Mouse (Mus musculus): ENCODE results near the gene Rarb. TPM values are rescaled to one million over a fixed set of nuclear protein-coding genes. Genes with fewer than 3 reads are reported as not detected.
"Not testable (repeated sequence)": the region's sequence is repeated elsewhere in the genome, so short reads cannot be mapped to it uniquely, and the experiment has no call there.

Gene Rarb
- total and polyA plus RNA-seq, 2 experiments from 2014 or later, result 8.5 to 14.4 TPM

DNA sequence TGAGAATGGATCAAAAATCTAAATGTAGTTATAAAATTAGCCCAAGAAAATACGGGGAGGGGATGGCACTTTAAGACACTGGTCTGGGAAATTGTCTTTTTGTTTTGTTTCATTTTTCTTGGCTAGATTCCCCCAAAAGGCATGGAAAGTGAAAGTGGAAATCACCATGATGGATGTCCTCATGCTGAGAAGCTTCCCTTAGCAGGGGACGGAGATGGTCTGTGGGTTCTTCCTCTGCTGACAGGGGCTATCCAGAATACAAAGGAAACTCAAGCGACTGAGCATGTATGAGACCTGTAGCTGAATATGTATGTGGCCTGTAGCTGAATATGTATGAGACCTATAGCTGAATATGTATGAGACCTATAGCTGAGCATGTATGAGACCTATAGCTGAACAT lies 46.0 kb downstream of the Rarb start:
- no peaks in the 10 kb centered on the region for H3K9me3 ChIP-seq (replicated peaks; ENCODE audit: control insufficient read depth, low read length)
- TF ChIP-seq CTCF (IDR thresholded peaks at IDR 0.05; ENCODE audit: low read depth) (no peak), EP300 (IDR thresholded peaks at IDR 0.05; ENCODE audit: low read depth) (no peak)
- H3K27me3 ChIP-seq (ENCODE audit: control insufficient read depth, insufficient read depth, low read length), result no peaks in the 10 kb centered on the region
- H3K4me1 ChIP-seq (ENCODE audit: control insufficient read depth, insufficient read depth), result no peaks in the 10 kb centered on the region
- H3K4me2 ChIP-seq (ENCODE audit: low read depth, low read length), result no peak overlapping the region
- H3K4me3 ChIP-seq (ENCODE audit: low read depth, low read length), result no peak overlapping the region
- ATAC-seq (ENCODE audit: insufficient read depth, low read depth), result no peak
- WGBS, result 67% methylated on average over 3 of the region's 3 CpGs
- H3K9ac ChIP-seq (replicated peaks; ENCODE audit: low read depth, low read length), result no peak overlapping the region
- H3K27ac ChIP-seq (ENCODE audit: low read depth), result no peak overlapping the region
- H3K36me3 ChIP-seq (replicated peaks; ENCODE audit: control insufficient read depth, insufficient read depth, low read length), result no peaks in the 10 kb centered on the region
- DNase-seq (ENCODE audit: low spot score), result no peak

GRCm38 (mm10) chr14:16765891-16766290 lies 53.1 kb downstream of the Rarb start:
- DNase-seq (ENCODE audit: low spot score) (no peak), ATAC-seq (ENCODE audit: insufficient read depth, low read depth) (no peak)
- H3K4me2 ChIP-seq (ENCODE audit: low read depth, low read length), result no peak overlapping the region
- H3K4me1 ChIP-seq (ENCODE audit: control insufficient read depth, insufficient read depth), result no peaks in the 10 kb centered on the region
- H3K27ac ChIP-seq (ENCODE audit: low read depth), result no peak overlapping the region
- no peaks in the 10 kb centered on the region for H3K27me3 ChIP-seq (ENCODE audit: control insufficient read depth, insufficient read depth, low read length)
- no peaks in the 10 kb centered on the region for H3K9me3 ChIP-seq (replicated peaks; ENCODE audit: control insufficient read depth, low read length)
- no peaks in the 10 kb centered on the region for H3K36me3 ChIP-seq (replicated peaks; ENCODE audit: control insufficient read depth, insufficient read depth, low read length)
- H3K9ac ChIP-seq (replicated peaks; ENCODE audit: low read depth, low read length), result no peak overlapping the region
- H3K4me3 ChIP-seq (ENCODE audit: low read depth, low read length), result no peak overlapping the region
- WGBS, result 75% methylated on average over 1 of the region's 1 CpGs
- TF ChIP-seq CTCF (IDR thresholded peaks at IDR 0.05; ENCODE audit: low read depth) (no peak), EP300 (IDR thresholded peaks at IDR 0.05; ENCODE audit: low read depth) (no peak)

DNA sequence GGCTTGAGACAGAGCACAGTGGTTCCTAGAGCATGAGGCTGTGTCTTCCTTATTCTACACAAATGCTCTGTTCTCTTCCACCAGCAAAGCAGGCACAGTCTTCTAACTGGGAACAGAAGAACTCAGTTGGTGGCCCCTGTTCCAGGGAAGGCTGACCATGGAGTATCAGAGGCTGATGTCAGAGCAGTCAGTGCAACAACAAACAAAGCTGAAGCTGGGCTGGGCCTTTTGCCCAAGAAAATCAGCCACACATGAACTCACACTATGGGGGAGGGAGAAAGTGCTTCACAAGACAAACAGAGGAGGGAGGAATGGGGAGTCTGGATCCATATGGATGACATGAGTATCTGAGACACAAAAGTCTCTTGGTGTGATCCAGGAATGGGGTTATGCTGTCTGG lies 56.2 kb downstream of the Rarb start:
- H3K4me3 ChIP-seq (ENCODE audit: low read depth, low read length), result no peak overlapping the region
- no peak overlapping the region for H3K27ac ChIP-seq (ENCODE audit: low read depth)
- H3K27me3 ChIP-seq (ENCODE audit: control insufficient read depth, insufficient read depth, low read length), result no peaks in the 10 kb centered on the region
- DNase-seq (ENCODE audit: low spot score), result no peak
- no peak for ATAC-seq (ENCODE audit: insufficient read depth, low read depth)
- no peaks in the 10 kb centered on the region for H3K36me3 ChIP-seq (replicated peaks; ENCODE audit: control insufficient read depth, insufficient read depth, low read length)
- no peak overlapping the region for H3K9ac ChIP-seq (replicated peaks; ENCODE audit: low read depth, low read length)
- H3K4me1 ChIP-seq (ENCODE audit: control insufficient read depth, insufficient read depth), result no peaks in the 10 kb centered on the region
- H3K4me2 ChIP-seq (ENCODE audit: low read depth, low read length), result no peak overlapping the region
- no peaks in the 10 kb centered on the region for H3K9me3 ChIP-seq (replicated peaks; ENCODE audit: control insufficient read depth, low read length)
- TF ChIP-seq CTCF (IDR thresholded peaks at IDR 0.05; ENCODE audit: low read depth) (no peak), EP300 (IDR thresholded peaks at IDR 0.05; ENCODE audit: low read depth) (no peak)

DNA sequence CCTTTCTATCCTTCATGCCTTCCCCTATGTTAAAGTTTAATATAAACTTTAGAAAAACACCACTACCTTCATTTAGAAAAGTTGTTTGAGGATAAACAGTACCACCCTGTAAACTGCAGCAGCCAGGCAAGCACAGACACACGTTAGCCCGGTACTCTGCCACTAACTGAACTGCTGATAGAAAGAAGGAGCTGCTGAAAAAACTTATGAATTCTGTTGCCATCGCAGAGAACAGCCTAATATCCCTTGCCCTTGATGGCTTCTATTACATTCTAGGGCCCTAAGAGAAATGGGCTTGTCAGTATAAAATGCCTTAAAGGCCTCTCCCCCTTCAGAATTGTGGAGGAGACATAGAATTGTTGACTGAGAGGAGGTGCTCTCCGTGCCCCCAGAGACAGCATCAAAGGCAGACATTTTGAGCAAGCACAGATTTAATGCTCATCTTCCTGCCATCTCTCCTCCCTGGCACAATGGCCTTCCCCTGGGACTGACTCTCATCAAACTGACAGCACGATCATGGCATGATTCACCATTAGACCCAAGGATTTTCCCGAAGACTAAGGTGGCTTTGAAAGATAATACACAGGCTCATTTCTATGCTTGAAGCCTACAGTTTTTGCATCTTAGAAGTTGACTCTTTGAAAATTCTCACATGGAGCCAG lies 60.1 kb downstream of the Rarb start:
- WGBS, result 61% methylated on average over 6 of the region's 6 CpGs
- H3K27ac ChIP-seq (ENCODE audit: low read depth), result no peak overlapping the region

DNA sequence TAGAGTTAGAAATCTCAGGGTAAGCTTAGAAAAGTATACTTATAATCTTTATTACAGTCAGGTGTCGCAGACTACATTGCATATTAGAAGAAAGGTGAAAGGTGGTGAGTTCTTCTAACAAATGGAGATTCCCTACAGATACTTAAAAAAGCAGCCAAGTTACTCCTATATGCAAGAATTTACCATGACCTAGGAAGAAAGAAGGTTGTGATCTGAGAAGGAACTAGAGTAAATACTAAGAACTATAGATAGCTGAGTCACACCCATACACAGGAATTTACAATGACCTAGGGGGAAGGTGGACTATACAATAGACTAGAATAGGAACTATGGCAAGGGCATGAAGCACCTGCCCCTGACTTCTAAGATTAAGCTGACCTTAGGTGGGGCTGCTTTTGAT lies 63.4 kb downstream of the Rarb start:
- not testable (repeated sequence) for DNase-seq (ENCODE audit: low spot score); H3K9me3 ChIP-seq (replicated peaks; ENCODE audit: control insufficient read depth, low read length); H3K4me3 ChIP-seq (ENCODE audit: low read depth, low read length); ATAC-seq (ENCODE audit: insufficient read depth, low read depth); H3K36me3 ChIP-seq (replicated peaks; ENCODE audit: control insufficient read depth, insufficient read depth, low read length); H3K27me3 ChIP-seq (ENCODE audit: control insufficient read depth, insufficient read depth, low read length); H3K4me1 ChIP-seq (ENCODE audit: control insufficient read depth, insufficient read depth); H3K9ac ChIP-seq (replicated peaks; ENCODE audit: low read depth, low read length); H3K27ac ChIP-seq (ENCODE audit: low read depth); H3K4me2 ChIP-seq (ENCODE audit: low read depth, low read length)
- WGBS, result 90% methylated on average over 1 of the region's 1 CpGs

More for the DNA sequence above, 60.1 kb downstream of the Rarb start:
- TF ChIP-seq CTCF (IDR thresholded peaks at IDR 0.05; ENCODE audit: low read depth), result no peak
- Histone ChIP-seq H3K9ac (replicated peaks; ENCODE audit: low read depth, low read length) (no peak overlapping the region), H3K27me3 (ENCODE audit: control insufficient read depth, insufficient read depth, low read length) (no peaks in the 10 kb centered on the region), H3K4me3 (ENCODE audit: low read depth, low read length) (no peak overlapping the region), H3K4me2 (ENCODE audit: low read depth, low read length) (no peak overlapping the region), H3K36me3 (replicated peaks; ENCODE audit: control insufficient read depth, insufficient read depth, low read length) (no peaks in the 10 kb centered on the region), H3K9me3 (replicated peaks; ENCODE audit: control insufficient read depth, low read length) (no peaks in the 10 kb centered on the region), H3K4me1 (ENCODE audit: control insufficient read depth, insufficient read depth) (no peaks in the 10 kb centered on the region)
- no peak for ATAC-seq (ENCODE audit: insufficient read depth, low read depth)
- DNase-seq (ENCODE audit: low spot score), result no peak

GRCm38 (mm10) chr14:16752648-16753047 lies 66.3 kb downstream of the Rarb start:
- TF ChIP-seq EP300 (IDR thresholded peaks at IDR 0.05; ENCODE audit: low read depth), result no peak
- TF ChIP-seq CTCF (IDR thresholded peaks at IDR 0.05; ENCODE audit: low read depth), result no peak
- Histone ChIP-seq H3K4me2 (ENCODE audit: low read depth, low read length) (no peak overlapping the region), H3K36me3 (replicated peaks; ENCODE audit: control insufficient read depth, insufficient read depth, low read length) (no peaks in the 10 kb centered on the region), H3K4me1 (ENCODE audit: control insufficient read depth, insufficient read depth) (no peaks in the 10 kb centered on the region), H3K27me3 (ENCODE audit: control insufficient read depth, insufficient read depth, low read length) (no peaks in the 10 kb centered on the region), H3K4me3 (ENCODE audit: low read depth, low read length) (no peak overlapping the region), H3K9me3 (replicated peaks; ENCODE audit: control insufficient read depth, low read length) (no peaks in the 10 kb centered on the region), H3K9ac (replicated peaks; ENCODE audit: low read depth, low read length) (no peak overlapping the region), H3K27ac (ENCODE audit: low read depth) (no peak overlapping the region)
- 56% methylated on average over 1 of the region's 1 CpGs for WGBS
- DNase-seq (ENCODE audit: low spot score), result peak; percentile 59
- peak; percentile 36; the same call in 1 of the 2 replicates for ATAC-seq (ENCODE audit: insufficient read depth, low read depth)

Data from heart, postnatal 0 days (tissue).